Mouse (Mus musculus): ENCODE measurements around the gene Gda. TPM values are rescaled to one million over a fixed set of nuclear protein-coding genes. Genes with fewer than 3 reads are reported as not detected.

Gene Gda
- total and polyA plus RNA-seq, 2 experiments from 2014 or later: 9.7 to 50.6 TPM

- Histone ChIP-seq H3K27ac (ENCODE audit: low read depth, low read length) (no peak overlapping the region), H3K27me3 (ENCODE audit: insufficient read depth, low read length) (no peaks in the 10 kb centered on the region), H3K4me3 (ENCODE audit: low read depth, low read length) (no peak overlapping the region), H3K36me3 (ENCODE audit: insufficient read depth) (no peaks in the 10 kb centered on the region), H3K4me1 (ENCODE audit: insufficient read depth) (no peaks in the 10 kb centered on the region), H3K9me3 (ENCODE audit: low read length) (no peaks in the 10 kb centered on the region), H3K4me2 (ENCODE audit: low read depth) (no peak overlapping the region), H3K9ac (no peak overlapping the region)
- no peak for ATAC-seq
- no peak for DNase-seq
- TF ChIP-seq CTCF (IDR thresholded peaks at IDR 0.05; ENCODE audit: low read depth): no peak
- WGBS: 94% methylated on average over 7 of the region's 7 CpGs
Measured at GRCm38 (mm10) chr19:21396364-21396763, 76.9 kb downstream of the Gda start.

DNA sequence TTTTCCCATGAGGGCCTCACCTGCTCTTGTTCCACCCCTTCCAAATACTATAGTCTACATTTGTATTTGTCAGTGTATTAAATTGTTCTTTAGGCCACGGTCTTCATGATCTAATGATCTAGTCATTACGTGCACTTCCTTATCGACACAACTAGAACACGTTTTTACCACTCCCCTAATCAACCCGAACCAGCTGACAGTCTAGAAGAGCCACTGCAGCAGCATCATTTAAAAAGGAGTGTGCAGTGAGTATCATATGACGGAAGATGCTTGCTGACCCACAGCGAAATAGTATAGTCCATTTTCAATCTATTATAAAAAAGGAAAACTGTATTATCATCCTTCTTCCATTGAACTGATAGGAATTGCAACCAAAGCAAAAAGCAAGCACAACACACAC, 82.3 kb downstream of the Gda start:
- 91% methylated on average over 7 of the region's 7 CpGs for WGBS
- H3K4me3 ChIP-seq (ENCODE audit: low read depth, low read length): no peak overlapping the region
- no peaks in the 10 kb centered on the region for H3K4me1 ChIP-seq (ENCODE audit: insufficient read depth)
- no peaks in the 10 kb centered on the region for H3K9me3 ChIP-seq (ENCODE audit: low read length)
- H3K27ac ChIP-seq (ENCODE audit: low read depth, low read length): no peak overlapping the region
- TF ChIP-seq CTCF (IDR thresholded peaks at IDR 0.05; ENCODE audit: low read depth): no peak
- DNase-seq: no peak
- no peak overlapping the region for H3K9ac ChIP-seq
- H3K4me2 ChIP-seq (ENCODE audit: low read depth): no peak overlapping the region
- no peaks in the 10 kb centered on the region for H3K36me3 ChIP-seq (ENCODE audit: insufficient read depth)
- H3K27me3 ChIP-seq (ENCODE audit: insufficient read depth, low read length): no peaks in the 10 kb centered on the region
- no peak for ATAC-seq

DNA sequence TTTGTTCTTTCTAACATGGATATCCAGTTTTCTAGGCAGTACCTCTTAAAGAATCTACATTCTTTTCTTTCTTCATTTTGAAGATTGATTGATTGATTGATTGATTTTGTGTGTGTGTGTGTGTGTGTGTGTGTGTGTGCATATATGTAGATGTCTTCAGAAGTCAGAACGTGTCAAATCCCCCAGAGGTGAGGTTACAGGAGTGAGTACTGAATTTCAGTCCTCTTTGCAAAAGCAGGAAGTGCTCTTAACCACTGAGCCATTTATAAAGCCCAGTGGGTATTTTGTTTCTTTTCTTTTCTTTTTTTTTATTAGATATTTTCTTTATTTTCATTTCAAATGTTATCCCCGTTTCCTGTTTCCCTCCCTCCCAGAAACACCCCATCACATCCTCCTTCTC, 86.4 kb downstream of the Gda start:
- Histone ChIP-seq H3K4me3 (ENCODE audit: low read depth, low read length) (no peak overlapping the region), H3K27me3 (ENCODE audit: insufficient read depth, low read length) (no peaks in the 10 kb centered on the region), H3K9ac (no peak overlapping the region), H3K27ac (ENCODE audit: low read depth, low read length) (no peak overlapping the region), H3K9me3 (ENCODE audit: low read length) (no peaks in the 10 kb centered on the region), H3K36me3 (ENCODE audit: insufficient read depth) (no peaks in the 10 kb centered on the region), H3K4me1 (ENCODE audit: insufficient read depth) (no peaks in the 10 kb centered on the region), H3K4me2 (ENCODE audit: low read depth) (no peak overlapping the region)
- no peak for ATAC-seq
- no peak for TF ChIP-seq CTCF (IDR thresholded peaks at IDR 0.05; ENCODE audit: low read depth)
- WGBS: 76% methylated on average over 2 of the region's 2 CpGs
- no peak for DNase-seq

DNA sequence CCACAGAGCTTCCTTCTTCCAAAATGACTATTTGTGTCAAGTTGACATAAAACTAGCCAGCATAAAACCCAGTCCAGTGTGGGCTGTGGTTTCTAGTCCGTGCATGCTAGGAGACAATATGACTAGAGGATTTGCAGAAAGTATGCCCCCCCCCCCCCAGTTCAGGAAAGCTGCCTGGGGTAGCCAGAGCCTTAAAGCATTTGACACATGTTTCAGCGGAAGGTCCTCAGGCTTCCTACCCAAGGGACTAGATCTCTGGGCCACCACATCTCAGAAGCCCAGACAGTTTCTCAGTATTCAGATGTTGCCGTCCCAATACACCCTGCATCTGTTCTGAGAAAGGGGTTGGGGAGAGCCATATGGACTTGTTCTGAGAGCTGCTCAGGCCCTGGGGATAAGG, 89.0 kb downstream of the Gda start:
- Histone ChIP-seq H3K4me3 (ENCODE audit: low read depth, low read length) (no peak overlapping the region), H3K4me1 (ENCODE audit: insufficient read depth) (no peaks in the 10 kb centered on the region), H3K27me3 (ENCODE audit: insufficient read depth, low read length) (no peaks in the 10 kb centered on the region), H3K36me3 (ENCODE audit: insufficient read depth) (no peaks in the 10 kb centered on the region), H3K4me2 (ENCODE audit: low read depth) (no peak overlapping the region), H3K9ac (no peak overlapping the region), H3K9me3 (ENCODE audit: low read length) (no peaks in the 10 kb centered on the region), H3K27ac (ENCODE audit: low read depth, low read length) (no peak overlapping the region)
- WGBS: 84% methylated on average over 3 of the region's 3 CpGs
- ATAC-seq: no peak
- no peak for TF ChIP-seq CTCF (IDR thresholded peaks at IDR 0.05; ENCODE audit: low read depth)
- no peak for DNase-seq

- H3K36me3 ChIP-seq (ENCODE audit: insufficient read depth): no peaks in the 10 kb centered on the region
- no peaks in the 10 kb centered on the region for H3K4me1 ChIP-seq (ENCODE audit: insufficient read depth)
- H3K9me3 ChIP-seq (ENCODE audit: low read length): no peaks in the 10 kb centered on the region
- DNase-seq (no peak), ATAC-seq (no peak)
- no peaks in the 10 kb centered on the region for H3K27me3 ChIP-seq (ENCODE audit: insufficient read depth, low read length)
- no peak overlapping the region for H3K27ac ChIP-seq (ENCODE audit: low read depth, low read length)
- H3K9ac ChIP-seq: no peak overlapping the region
- TF ChIP-seq CTCF (IDR thresholded peaks at IDR 0.05; ENCODE audit: low read depth): no peak
- no peak overlapping the region for H3K4me3 ChIP-seq (ENCODE audit: low read depth, low read length)
- WGBS: 82% methylated on average over 6 of the region's 6 CpGs
- no peak overlapping the region for H3K4me2 ChIP-seq (ENCODE audit: low read depth)
Measured at GRCm38 (mm10) chr19:21383491-21384226, 89.6 kb downstream of the Gda start.

DNA sequence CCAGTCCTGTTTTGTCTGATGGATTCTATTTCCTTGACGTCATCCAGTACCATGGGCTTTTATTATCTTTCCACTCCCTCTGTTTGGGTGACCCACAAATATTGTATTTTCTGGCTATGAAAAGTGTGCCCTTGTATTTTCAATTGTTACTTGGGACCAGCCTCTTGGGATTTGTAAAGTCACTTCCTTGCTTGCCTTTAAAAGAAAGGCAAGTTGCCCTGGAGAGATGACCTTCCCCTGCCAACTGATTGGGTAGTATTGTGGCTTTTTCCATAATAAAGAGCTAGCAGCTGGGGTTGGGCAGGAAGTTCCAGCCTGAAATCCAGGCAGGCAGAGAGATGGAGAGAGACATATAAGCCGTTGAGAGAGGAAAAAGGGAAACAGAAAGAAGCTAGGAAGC, 91.5 kb downstream of the Gda start:
- no peak overlapping the region for H3K9ac ChIP-seq
- no peak for TF ChIP-seq CTCF (IDR thresholded peaks at IDR 0.05; ENCODE audit: low read depth)
- no peaks in the 10 kb centered on the region for H3K4me1 ChIP-seq (ENCODE audit: insufficient read depth)
- ATAC-seq (no peak), DNase-seq (no peak)
- WGBS: 63% methylated on average over 2 of the region's 2 CpGs
- H3K27ac ChIP-seq (ENCODE audit: low read depth, low read length): no peak overlapping the region
- no peaks in the 10 kb centered on the region for H3K9me3 ChIP-seq (ENCODE audit: low read length)
- no peaks in the 10 kb centered on the region for H3K36me3 ChIP-seq (ENCODE audit: insufficient read depth)
- no peak overlapping the region for H3K4me3 ChIP-seq (ENCODE audit: low read depth, low read length)
- no peaks in the 10 kb centered on the region for H3K27me3 ChIP-seq (ENCODE audit: insufficient read depth, low read length)
- H3K4me2 ChIP-seq (ENCODE audit: low read depth): no peak overlapping the region

- no peak overlapping the region for H3K4me3 ChIP-seq (ENCODE audit: low read depth, low read length)
- H3K9me3 ChIP-seq (ENCODE audit: low read length): no peaks in the 10 kb centered on the region
- no peak overlapping the region for H3K27ac ChIP-seq (ENCODE audit: low read depth, low read length)
- no peak for DNase-seq
- no peak for TF ChIP-seq CTCF (IDR thresholded peaks at IDR 0.05; ENCODE audit: low read depth)
- 90% methylated on average over 5 of the region's 5 CpGs for WGBS
- no peaks in the 10 kb centered on the region for H3K27me3 ChIP-seq (ENCODE audit: insufficient read depth, low read length)
- no peaks in the 10 kb centered on the region for H3K36me3 ChIP-seq (ENCODE audit: insufficient read depth)
- H3K4me1 ChIP-seq (ENCODE audit: insufficient read depth): no peaks in the 10 kb centered on the region
- no peak overlapping the region for H3K4me2 ChIP-seq (ENCODE audit: low read depth)
- no peak for ATAC-seq
- H3K9ac ChIP-seq: no peak overlapping the region
Measured at GRCm38 (mm10) chr19:21379195-21379594, 94.0 kb downstream of the Gda start.

Measured in forebrain, postnatal 0 days (tissue).